Mouse (Mus musculus) heart, embryonic 11.5 days (tissue): ENCODE measurements around the gene Irs2. TPM values are rescaled to one million over a fixed set of nuclear protein-coding genes. Genes with fewer than 3 reads are reported as not detected.

Experiments
- ATAC-seq: fragments of 200-750 bp; cut with Nextera tagmentation; replicated peaks from 2 replicates; pipeline ENCODE4 v1.8.0; 2017; ENCODE audit warnings: moderate library complexity; ENCODE audit not compliant: insufficient number of reproducible peaks, low FRiP score, low TSS enrichment
- H3K27ac ChIP-seq: fragments of 300-500 bp; sonication (generic); 2 replicates; pipeline ENCODE4 v1.5.1; 2014; ENCODE audit warnings: mild to moderate bottlenecking, low read depth, low read length
- H3K27me3 ChIP-seq: fragments of 300-500 bp; sonication (generic); 2 replicates; pipeline ENCODE4 v1.6.1; 2014; ENCODE audit warnings: mild to moderate bottlenecking, low read length, mixed read lengths; ENCODE audit not compliant: control insufficient read depth, insufficient read depth
- H3K36me3 ChIP-seq: fragments of 300-500 bp; sonication (generic); 2 replicates; pipeline ENCODE4 v1.6.1; 2014; ENCODE audit warnings: mild to moderate bottlenecking, low read length, moderate library complexity, mixed read lengths; ENCODE audit not compliant: control insufficient read depth, insufficient read depth
- H3K4me1 ChIP-seq: fragments of 300-500 bp; sonication (generic); 2 replicates; pipeline ENCODE4 v1.6.1; 2014; ENCODE audit warnings: low read length; ENCODE audit not compliant: control insufficient read depth, insufficient read depth
- H3K4me2 ChIP-seq: fragments of 300-500 bp; sonication (generic); 2 replicates; pipeline ENCODE4 v1.6.1; 2014; ENCODE audit warnings: mild to moderate bottlenecking, moderate library complexity
- H3K4me3 ChIP-seq: fragments of 300-500 bp; sonication (generic); 2 replicates; pipeline ENCODE4 v1.5.1; 2014; ENCODE audit warnings: low read depth, low read length
- H3K9ac ChIP-seq: fragments of 300-500 bp; sonication (generic); 2 replicates; pipeline ENCODE4 v1.6.1; 2014; ENCODE audit warnings: mild to moderate bottlenecking, low read depth, low read length, moderate library complexity
- H3K9me3 ChIP-seq: fragments of 300-500 bp; sonication (generic); replicated peaks from 2 replicates; pipeline ENCODE4 v1.6.1; 2016; ENCODE audit warnings: low read length; ENCODE audit not compliant: control insufficient read depth
- WGBS: fragments of 180-500 bp; shearing (Covaris S2); extraction: QIAGEN DNeasy Blood & Tissue Kit; methylation state at CpG from one replicate; pipeline ENCODE4 v1.1.7; 2014; ENCODE audit not compliant: insufficient replicate concordance; 5-methylcytosine and 5-hydroxymethylcytosine counted together
- polyA plus RNA-seq: library from polyadenylated mRNA; unstranded; fragments of >200 nt; fragmentation: Nextera tagmentation; extraction: Ambion mirVana; gene quantifications from 2 replicates; pipeline ENCODE4 v1.2.1, GENCODE M21; 2014

Irs2 gene
- polyA plus RNA-seq, 1 experiment from 2014 or later = 5.0 TPM

DNA sequence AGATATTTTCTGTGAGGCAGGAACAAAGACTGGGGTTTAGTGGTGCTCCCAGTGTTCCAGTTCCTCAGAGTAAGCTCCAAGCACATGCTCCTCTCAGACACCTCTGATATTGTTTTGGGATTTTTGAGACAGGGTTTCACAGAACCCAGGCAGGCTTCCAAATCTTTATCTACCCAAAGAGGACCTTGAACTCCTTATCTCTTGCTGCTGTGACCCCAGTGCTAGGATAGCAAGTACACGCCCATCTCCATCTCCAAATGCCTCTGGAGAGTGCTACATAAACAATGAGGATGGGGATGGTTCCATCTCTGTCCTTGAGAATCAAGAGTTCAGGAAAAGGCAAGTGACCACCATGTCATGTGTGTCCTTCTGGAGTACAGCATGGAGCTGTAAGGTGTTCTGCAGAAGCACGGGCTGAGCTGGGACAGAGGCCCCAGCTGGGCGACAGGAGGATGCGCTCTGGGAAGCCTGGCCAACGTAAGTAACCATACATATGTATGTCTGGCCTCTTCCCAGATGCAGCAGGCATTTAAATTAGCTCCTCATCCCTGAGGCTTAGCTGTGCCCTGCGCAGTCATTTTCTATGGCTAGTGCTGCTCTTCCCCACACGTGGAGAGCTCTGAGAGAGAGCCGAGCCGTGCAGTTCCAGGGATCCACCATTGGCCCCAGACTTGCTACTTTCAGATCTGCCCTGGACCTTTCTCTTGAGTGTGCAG lies 34.8 kb upstream of the Irs2 start:
- 77% methylated on average over 9 of the region's 9 CpGs for whole genome bisulfite sequencing
- ATAC-seq = 0 out of 2 replicates have a peak, but pooled peaks have one; percentile 62
- Histone ChIP-seq H3K9ac (no peak overlapping the region), H3K4me3 (no peak overlapping the region), H3K9me3 (no peaks in the 10 kb centered on the region), H3K4me2 (peak overlapping the region; percentile 11; the same call in 1 of the 2 replicates), H3K27ac (no peak overlapping the region), H3K36me3 (no peaks in the 10 kb centered on the region), H3K4me1 (peaks cover 14% of the 10 kb centered on the region), H3K27me3 (no peaks in the 10 kb centered on the region)

DNA sequence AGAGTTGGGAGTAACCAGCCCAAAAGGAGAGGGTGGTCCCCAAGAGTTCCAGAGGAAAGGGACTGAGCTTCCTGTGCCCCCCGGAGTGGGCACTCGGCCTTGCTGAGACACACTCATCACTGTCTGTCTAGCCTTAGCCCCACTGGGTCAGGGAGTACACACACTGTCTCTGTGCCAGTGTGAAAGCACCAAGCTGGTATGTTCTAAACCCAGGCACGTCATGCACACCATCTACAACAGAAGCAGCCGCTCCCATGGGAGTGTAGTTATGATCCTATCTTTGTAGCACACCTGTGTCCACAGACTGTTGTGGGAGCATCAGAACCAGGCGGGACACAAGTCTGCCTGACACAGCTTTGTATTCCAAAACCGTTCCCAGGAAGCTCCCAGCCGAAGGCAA lies 31.8 kb upstream of the Irs2 start:
- Histone ChIP-seq H3K4me3 (no peak overlapping the region), H3K4me2 (no peak overlapping the region), H3K36me3 (no peaks in the 10 kb centered on the region), H3K9ac (no peak overlapping the region), H3K9me3 (no peaks in the 10 kb centered on the region), H3K27ac (no peak overlapping the region), H3K4me1 (peaks cover 11% of the 10 kb centered on the region), H3K27me3 (no peaks in the 10 kb centered on the region)
- WGBS = 82% methylated on average over 7 of the region's 7 CpGs
- no peak for ATAC-seq

DNA sequence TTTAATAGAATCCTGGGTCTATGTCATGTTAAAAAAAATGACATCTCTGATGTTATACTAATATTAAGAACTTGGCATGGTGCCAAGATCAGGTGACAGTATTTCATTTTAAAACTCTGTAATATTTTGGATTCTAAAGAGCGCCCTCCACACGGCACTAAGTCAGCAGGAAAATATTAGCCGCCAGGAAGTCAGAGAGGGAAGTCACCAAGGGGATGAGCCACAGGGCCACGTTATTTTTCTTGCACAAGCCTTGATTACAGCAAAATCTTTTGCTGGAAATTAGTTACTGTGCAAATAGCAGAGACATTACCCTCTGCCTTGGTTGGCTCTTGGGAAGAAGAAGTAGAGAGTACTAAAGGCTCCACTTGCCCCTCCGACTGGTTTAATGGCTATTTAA lies 30.5 kb upstream of the Irs2 start:
- H3K27me3 ChIP-seq = no peaks in the 10 kb centered on the region
- H3K9me3 ChIP-seq = no peaks in the 10 kb centered on the region
- peaks cover 5% of the 10 kb centered on the region; the same call in 1 of the 2 replicates for H3K4me1 ChIP-seq
- no peak overlapping the region for H3K9ac ChIP-seq
- no peak overlapping the region for H3K4me2 ChIP-seq
- H3K36me3 ChIP-seq = no peaks in the 10 kb centered on the region
- WGBS = 78% methylated on average over 5 of the region's 5 CpGs
- ATAC-seq = no peak
- no peak overlapping the region for H3K27ac ChIP-seq
- H3K4me3 ChIP-seq = no peak overlapping the region

DNA sequence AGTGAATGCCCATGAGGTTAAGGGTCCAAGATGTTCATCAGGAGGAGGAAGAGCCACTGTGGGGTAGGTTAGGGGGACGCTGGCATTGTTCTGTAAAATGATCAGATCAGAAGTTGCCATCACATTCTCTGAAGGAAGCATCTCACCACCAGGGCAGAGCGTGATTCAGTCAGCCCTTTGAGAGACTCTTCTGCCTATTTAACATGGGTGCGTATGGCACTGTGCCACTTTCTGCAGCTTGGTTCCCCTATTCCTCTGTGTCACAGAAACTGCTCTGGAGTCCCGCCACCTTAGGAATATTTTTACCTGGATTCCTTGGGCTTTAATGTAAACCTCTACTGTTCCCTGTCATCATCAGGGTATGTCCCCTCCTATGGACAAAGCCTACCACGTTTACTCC lies 30.1 kb upstream of the Irs2 start:
- Histone ChIP-seq H3K27me3 (no peaks in the 10 kb centered on the region), H3K9ac (no peak overlapping the region), H3K4me2 (no peak overlapping the region), H3K4me3 (no peak overlapping the region), H3K4me1 (peaks cover 5% of the 10 kb centered on the region; the same call in 1 of the 2 replicates), H3K9me3 (no peaks in the 10 kb centered on the region), H3K27ac (no peak overlapping the region), H3K36me3 (no peaks in the 10 kb centered on the region)
- no peak for ATAC-seq
- 87% methylated on average over 5 of the region's 5 CpGs for WGBS

DNA sequence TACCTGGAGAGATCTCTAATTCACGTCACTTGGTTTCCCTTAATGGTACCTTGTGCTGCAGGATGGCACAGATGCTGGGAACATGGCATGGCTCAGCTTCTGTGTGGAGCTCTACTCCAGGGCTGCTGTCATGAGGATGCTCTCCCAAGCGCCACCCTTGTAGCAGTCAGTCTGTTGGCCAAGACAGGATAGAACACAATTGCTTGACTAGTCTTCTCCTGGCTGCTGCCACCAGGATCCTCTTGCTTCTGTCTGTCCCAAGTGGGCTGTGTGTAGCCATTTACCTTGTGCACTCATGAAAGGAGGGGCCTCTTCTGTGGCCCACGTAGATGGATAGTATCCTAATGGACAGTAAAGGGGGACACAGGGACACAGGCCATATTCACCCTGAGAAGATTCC lies 28.5 kb upstream of the Irs2 start:
- Histone ChIP-seq H3K9me3 (no peaks in the 10 kb centered on the region), H3K9ac (no peak overlapping the region), H3K36me3 (no peaks in the 10 kb centered on the region), H3K27me3 (no peaks in the 10 kb centered on the region), H3K4me2 (no peak overlapping the region), H3K4me1 (no peaks in the 10 kb centered on the region), H3K27ac (no peak overlapping the region), H3K4me3 (no peak overlapping the region)
- 87% methylated on average over 3 of the region's 3 CpGs for WGBS
- ATAC-seq = no peak

DNA sequence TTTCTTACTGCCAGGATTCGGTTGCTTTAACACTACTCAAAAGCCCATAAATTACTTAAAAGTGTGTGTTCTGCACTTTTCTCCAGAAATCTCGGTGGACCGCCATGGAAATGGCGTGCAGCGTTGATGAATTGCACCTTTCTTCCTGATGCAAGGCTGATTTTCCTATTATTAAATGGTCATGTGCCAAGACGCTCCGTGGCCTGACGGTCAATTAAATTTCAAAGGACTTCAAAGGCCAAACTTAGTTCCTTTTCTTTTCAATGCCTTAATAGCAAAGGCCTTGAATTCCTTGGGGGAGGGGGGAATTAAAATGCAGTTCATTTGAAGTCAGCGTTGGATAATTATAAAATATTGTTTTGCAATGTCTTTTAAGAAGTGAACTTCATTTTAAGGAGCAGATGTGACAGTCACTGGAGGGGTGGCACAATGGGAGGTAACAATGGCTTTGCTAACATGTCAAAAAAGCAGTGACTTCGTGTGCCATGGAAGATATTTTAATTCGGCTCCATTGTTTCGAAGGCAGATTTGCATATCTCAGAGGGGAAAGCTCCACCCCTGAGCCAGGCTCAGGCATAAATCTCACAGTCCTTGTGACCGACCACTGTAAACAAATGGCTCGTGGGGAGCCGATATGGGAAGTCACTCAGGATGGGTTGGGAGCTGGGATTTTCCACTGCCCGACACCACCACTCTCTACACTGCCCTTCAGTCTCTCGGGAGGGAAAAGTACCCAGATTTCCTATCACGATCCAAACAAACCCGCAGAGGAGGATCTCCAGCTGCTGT lies 27.6 kb upstream of the Irs2 start:
- H3K4me3 ChIP-seq = no peak overlapping the region
- ATAC-seq = 0 out of 2 replicates have a peak, but pooled peaks have one; percentile 16
- H3K4me1 ChIP-seq = no peaks in the 10 kb centered on the region
- WGBS = 40% methylated on average over 19 of the region's 19 CpGs
- H3K9ac ChIP-seq = no peak overlapping the region
- no peak overlapping the region for H3K27ac ChIP-seq
- no peaks in the 10 kb centered on the region for H3K36me3 ChIP-seq
- no peaks in the 10 kb centered on the region for H3K27me3 ChIP-seq
- H3K4me2 ChIP-seq = peak overlapping the region; percentile 36
- H3K9me3 ChIP-seq = no peaks in the 10 kb centered on the region

DNA sequence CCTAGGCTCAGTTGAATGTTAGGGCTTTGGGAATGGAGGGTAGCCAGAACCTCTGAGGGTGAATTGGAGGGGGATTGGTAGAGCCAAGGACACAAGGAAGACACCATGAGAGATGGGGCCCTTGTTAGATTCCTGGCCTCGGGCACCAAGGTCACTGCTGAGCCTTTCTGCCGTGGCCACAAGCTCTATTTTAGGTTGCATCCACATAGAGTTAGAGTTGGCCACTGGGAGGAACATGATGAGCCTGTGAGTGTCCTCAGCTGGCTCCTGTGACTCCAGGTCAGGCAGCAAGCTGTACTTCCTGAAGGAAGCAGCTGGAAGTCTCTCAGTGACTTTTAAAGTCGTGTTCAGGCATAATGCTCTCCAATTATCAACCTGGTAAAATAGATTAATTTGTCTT lies 16.6 kb upstream of the Irs2 start:
- ATAC-seq = no peak
- Histone ChIP-seq H3K9me3 (no peaks in the 10 kb centered on the region), H3K4me1 (no peaks in the 10 kb centered on the region), H3K4me2 (no peak overlapping the region), H3K27ac (no peak overlapping the region), H3K27me3 (no peaks in the 10 kb centered on the region; the same call in 1 of the 2 replicates), H3K36me3 (no peaks in the 10 kb centered on the region), H3K4me3 (no peak overlapping the region), H3K9ac (no peak overlapping the region)
- 57% methylated on average over 3 of the region's 3 CpGs for WGBS

DNA sequence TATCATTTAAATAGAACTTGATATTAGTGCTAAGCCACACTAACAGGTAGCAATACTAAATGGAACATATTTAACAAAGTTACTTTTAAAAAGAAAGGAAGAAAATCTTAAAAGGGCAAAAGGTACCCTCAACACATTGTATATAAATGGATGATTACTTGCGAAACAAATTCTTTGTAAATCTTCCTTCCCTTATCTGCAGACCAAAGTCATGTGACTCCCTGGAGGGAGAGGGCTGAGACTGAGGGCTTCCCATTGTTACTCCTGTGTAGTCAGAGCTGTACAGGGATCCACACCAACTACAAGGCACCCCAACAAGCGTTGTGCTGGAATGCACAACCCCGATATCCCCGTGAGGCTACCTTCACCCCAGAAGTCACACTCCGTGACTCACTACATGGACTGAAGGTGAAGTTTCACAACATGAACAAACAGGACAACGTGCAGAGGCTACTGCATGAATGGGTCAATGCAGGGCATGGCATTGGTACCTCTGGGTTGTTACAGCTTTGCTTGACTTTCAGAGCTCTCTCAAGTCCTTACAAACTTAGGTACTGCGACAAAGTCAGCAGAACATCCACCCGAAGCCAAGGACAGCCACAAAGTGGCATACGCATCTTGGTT lies 12.8 kb upstream of the Irs2 start:
- H3K9ac ChIP-seq = no peak overlapping the region
- WGBS = 86% methylated on average over 9 of the region's 9 CpGs

More for the DNA sequence above, 12.8 kb upstream of the Irs2 start:
- no peak overlapping the region for H3K4me2 ChIP-seq
- no peak overlapping the region for H3K4me3 ChIP-seq
- no peaks in the 10 kb centered on the region for H3K27me3 ChIP-seq
- ATAC-seq = no peak
- no peaks in the 10 kb centered on the region for H3K4me1 ChIP-seq
- no peaks in the 10 kb centered on the region for H3K9me3 ChIP-seq
- no peaks in the 10 kb centered on the region for H3K36me3 ChIP-seq
- no peak overlapping the region for H3K27ac ChIP-seq
